Mouse (Mus musculus) lung, postnatal 14 days (tissue): ENCODE data around the gene Olfr259.

Experiments used
- DNase-seq: peaks from one replicate; pipeline ENCODE4 v3.0.0; 2021

Gene Olfr259

DNA sequence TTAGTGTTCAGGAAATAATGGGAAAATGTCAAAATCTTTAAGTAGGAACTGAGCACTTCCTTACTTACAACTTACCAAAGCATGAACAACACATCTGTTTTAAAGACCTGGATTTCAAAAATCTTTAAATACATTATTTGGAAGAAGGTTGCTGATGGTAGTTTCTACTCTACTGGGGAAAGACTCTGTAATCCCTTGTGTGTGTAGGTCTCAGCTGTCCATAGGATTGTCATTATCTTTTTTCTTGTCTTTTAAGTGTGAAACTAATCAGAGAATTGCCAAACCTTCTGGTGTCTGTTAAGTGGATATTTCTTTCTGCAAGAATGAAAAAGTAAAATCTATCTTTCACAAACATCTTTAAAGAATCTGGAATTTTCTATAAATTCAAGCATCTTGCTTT, at the start of gene Olfr259:
Gene Olfr259 (minus strand): TSS at position 101 of the 400 bp plus-strand sequence.
- no peak for DNase-seq

GRCm38 (mm10) chr2:87152524-87152923, 38.2 kb upstream of the Olfr259 start, which contains the start of gene Olfr1111:
Gene Olfr1111, minus strand, starts transcription at chr2:87152624.
- DNase-seq: no peak

GRCm38 (mm10) chr2:87140200-87140599, 25.8 kb upstream of the Olfr259 start, which contains the start of gene Olfr1110:
Gene Olfr1110, minus strand, starts transcription at chr2:87140300.
- no peak for DNase-seq

DNA sequence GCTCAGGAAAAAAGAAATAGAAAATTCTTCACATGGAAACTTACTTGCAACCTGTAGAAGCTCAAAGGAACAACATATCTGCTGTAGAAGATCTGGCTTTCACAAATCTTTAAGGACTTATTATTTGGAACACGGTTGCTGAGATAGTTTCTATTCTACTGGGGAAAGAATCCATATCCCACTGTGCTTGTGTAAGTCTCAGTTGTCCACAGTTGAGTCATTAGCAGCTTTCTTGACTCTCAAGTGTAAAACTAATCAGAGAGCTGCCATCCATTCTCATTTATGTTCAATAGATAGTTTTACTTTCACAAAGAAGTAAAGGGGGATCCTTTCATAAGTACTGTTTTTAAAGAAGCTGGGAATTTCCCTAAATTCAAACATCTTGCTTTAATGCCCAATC, 18.5 kb downstream of the Olfr259 start, which contains the start of gene Olfr1109:
Gene Olfr1109 (minus strand): TSS at position 101 of the 400 bp plus-strand sequence.
- DNase-seq: no peak

- DNase-seq: no peak
These were observed 38.6 kb downstream of the Olfr259 start, which contains the start of gene Olfr1107 for GRCm38 (mm10) chr2:87075717-87076116. Gene Olfr1107, minus strand, starts transcription at chr2:87075817.
